Mouse (Mus musculus): ENCODE results near the gene St6gal2. TPM values are rescaled to one million over a fixed set of nuclear protein-coding genes. Genes with fewer than 3 reads are reported as not detected.

The St6gal2 gene
- polyA plus RNA-seq, 1 experiment from 2014 or later: 0.16 TPM

GRCm38 (mm10) chr17:55460187-55460586 is 15.0 kb downstream of the St6gal2 start:
- Histone ChIP-seq H3K4me2 (ENCODE audit: low read length) (no peak overlapping the region), H3K27ac (replicated peaks in 1 of 2; ENCODE audit: control insufficient read depth in 1 of 2, insufficient read depth in 1 of 2, low read depth in 2 of 2, low read length in 2 of 2) (no peak overlapping the region), H3K4me1 (ENCODE audit: control insufficient read depth in 2 of 2, insufficient read depth in 2 of 2, low read length in 2 of 2) (no peaks in the 10 kb centered on the region), H3K4me3 (ENCODE audit: control insufficient read depth in 1 of 2, insufficient read depth in 1 of 2, low read depth in 1 of 2, low read length in 2 of 2) (no peak overlapping the region), H3K36me3 (ENCODE audit: control insufficient read depth, insufficient read depth, low read length) (no peaks in the 10 kb centered on the region), H3K27me3 (ENCODE audit: control insufficient read depth, insufficient read depth, low read length) (no peaks in the 10 kb centered on the region), H3K9ac (ENCODE audit: low read length) (no peak overlapping the region), H3K9me3 (ENCODE audit: control insufficient read depth, low read length) (no peaks in the 10 kb centered on the region)
- 50% methylated on average over 1 of the region's 1 CpGs for WGBS
- no peak for ATAC-seq (ENCODE audit: insufficient number of reproducible peaks, insufficient read depth, low FRiP score, low read depth)

- Histone ChIP-seq H3K4me1 (ENCODE audit: control insufficient read depth in 2 of 2, insufficient read depth in 2 of 2, low read length in 2 of 2) (no peaks in the 10 kb centered on the region), H3K9ac (ENCODE audit: low read length) (no peak overlapping the region), H3K4me3 (ENCODE audit: control insufficient read depth in 1 of 2, insufficient read depth in 1 of 2, low read depth in 1 of 2, low read length in 2 of 2) (no peak overlapping the region), H3K27ac (replicated peaks in 1 of 2; ENCODE audit: control insufficient read depth in 1 of 2, insufficient read depth in 1 of 2, low read depth in 2 of 2, low read length in 2 of 2) (no peak overlapping the region), H3K9me3 (ENCODE audit: control insufficient read depth, low read length) (no peaks in the 10 kb centered on the region), H3K27me3 (ENCODE audit: control insufficient read depth, insufficient read depth, low read length) (no peaks in the 10 kb centered on the region), H3K36me3 (ENCODE audit: control insufficient read depth, insufficient read depth, low read length) (no peaks in the 10 kb centered on the region), H3K4me2 (ENCODE audit: low read length) (no peak overlapping the region)
- no peak for ATAC-seq (ENCODE audit: insufficient number of reproducible peaks, insufficient read depth, low FRiP score, low read depth)
- WGBS: 66% methylated on average over 3 of the region's 3 CpGs
Measured at GRCm38 (mm10) chr17:55467579-55467978, 22.4 kb downstream of the St6gal2 start.

- no peak for ATAC-seq (ENCODE audit: insufficient number of reproducible peaks, insufficient read depth, low FRiP score, low read depth)
- no peaks in the 10 kb centered on the region for H3K36me3 ChIP-seq (ENCODE audit: control insufficient read depth, insufficient read depth, low read length)
- no peaks in the 10 kb centered on the region for H3K27me3 ChIP-seq (ENCODE audit: control insufficient read depth, insufficient read depth, low read length)
- H3K4me2 ChIP-seq (ENCODE audit: low read length): no peak overlapping the region
- no peak overlapping the region for H3K9ac ChIP-seq (ENCODE audit: low read length)
- no peak overlapping the region for H3K4me3 ChIP-seq (ENCODE audit: control insufficient read depth in 1 of 2, insufficient read depth in 1 of 2, low read depth in 1 of 2, low read length in 2 of 2)
- no peak overlapping the region for H3K27ac ChIP-seq (replicated peaks in 1 of 2; ENCODE audit: control insufficient read depth in 1 of 2, insufficient read depth in 1 of 2, low read depth in 2 of 2, low read length in 2 of 2)
- H3K4me1 ChIP-seq (ENCODE audit: control insufficient read depth in 2 of 2, insufficient read depth in 2 of 2, low read length in 2 of 2): no peaks in the 10 kb centered on the region
- H3K9me3 ChIP-seq (ENCODE audit: control insufficient read depth, low read length): no peaks in the 10 kb centered on the region
Measured at GRCm38 (mm10) chr17:55468963-55469362, 23.8 kb downstream of the St6gal2 start.

GRCm38 (mm10) chr17:55475974-55476373 is 30.8 kb downstream of the St6gal2 start:
- Histone ChIP-seq H3K4me1 (ENCODE audit: control insufficient read depth in 2 of 2, insufficient read depth in 2 of 2, low read length in 2 of 2) (no peaks in the 10 kb centered on the region), H3K4me3 (ENCODE audit: control insufficient read depth in 1 of 2, insufficient read depth in 1 of 2, low read depth in 1 of 2, low read length in 2 of 2) (no peak overlapping the region), H3K27ac (replicated peaks in 1 of 2; ENCODE audit: control insufficient read depth in 1 of 2, insufficient read depth in 1 of 2, low read depth in 2 of 2, low read length in 2 of 2) (no peak overlapping the region), H3K27me3 (ENCODE audit: control insufficient read depth, insufficient read depth, low read length) (no peaks in the 10 kb centered on the region), H3K36me3 (ENCODE audit: control insufficient read depth, insufficient read depth, low read length) (no peaks in the 10 kb centered on the region), H3K4me2 (ENCODE audit: low read length) (no peak overlapping the region), H3K9me3 (ENCODE audit: control insufficient read depth, low read length) (no peaks in the 10 kb centered on the region), H3K9ac (ENCODE audit: low read length) (no peak overlapping the region)
- 57% methylated on average over 4 of the region's 4 CpGs for WGBS
- no peak for ATAC-seq (ENCODE audit: insufficient number of reproducible peaks, insufficient read depth, low FRiP score, low read depth)

GRCm38 (mm10) chr17:55477361-55477760 is 32.2 kb downstream of the St6gal2 start:
- H3K4me3 ChIP-seq (ENCODE audit: control insufficient read depth in 1 of 2, insufficient read depth in 1 of 2, low read depth in 1 of 2, low read length in 2 of 2): no peak overlapping the region
- H3K9me3 ChIP-seq (ENCODE audit: control insufficient read depth, low read length): no peaks in the 10 kb centered on the region
- no peak for ATAC-seq (ENCODE audit: insufficient number of reproducible peaks, insufficient read depth, low FRiP score, low read depth)
- no peak overlapping the region for H3K27ac ChIP-seq (replicated peaks in 1 of 2; ENCODE audit: control insufficient read depth in 1 of 2, insufficient read depth in 1 of 2, low read depth in 2 of 2, low read length in 2 of 2)
- H3K4me2 ChIP-seq (ENCODE audit: low read length): no peak overlapping the region
- H3K36me3 ChIP-seq (ENCODE audit: control insufficient read depth, insufficient read depth, low read length): no peaks in the 10 kb centered on the region
- no peaks in the 10 kb centered on the region for H3K4me1 ChIP-seq (ENCODE audit: control insufficient read depth in 2 of 2, insufficient read depth in 2 of 2, low read length in 2 of 2)
- no peak overlapping the region for H3K9ac ChIP-seq (ENCODE audit: low read length)
- H3K27me3 ChIP-seq (ENCODE audit: control insufficient read depth, insufficient read depth, low read length): no peaks in the 10 kb centered on the region

GRCm38 (mm10) chr17:55479367-55479766 is 34.2 kb downstream of the St6gal2 start:
- no peaks in the 10 kb centered on the region for H3K36me3 ChIP-seq (ENCODE audit: control insufficient read depth, insufficient read depth, low read length)
- no peak overlapping the region for H3K27ac ChIP-seq (replicated peaks in 1 of 2; ENCODE audit: control insufficient read depth in 1 of 2, insufficient read depth in 1 of 2, low read depth in 2 of 2, low read length in 2 of 2)
- H3K9me3 ChIP-seq (ENCODE audit: control insufficient read depth, low read length): no peaks in the 10 kb centered on the region
- WGBS: 79% methylated on average over 7 of the region's 7 CpGs
- no peak overlapping the region for H3K4me3 ChIP-seq (ENCODE audit: control insufficient read depth in 1 of 2, insufficient read depth in 1 of 2, low read depth in 1 of 2, low read length in 2 of 2)
- H3K4me1 ChIP-seq (ENCODE audit: control insufficient read depth in 2 of 2, insufficient read depth in 2 of 2, low read length in 2 of 2): no peaks in the 10 kb centered on the region
- H3K4me2 ChIP-seq (ENCODE audit: low read length): no peak overlapping the region
- H3K9ac ChIP-seq (ENCODE audit: low read length): no peak overlapping the region
- no peaks in the 10 kb centered on the region for H3K27me3 ChIP-seq (ENCODE audit: control insufficient read depth, insufficient read depth, low read length)
- no peak for ATAC-seq (ENCODE audit: insufficient number of reproducible peaks, insufficient read depth, low FRiP score, low read depth)

- Histone ChIP-seq H3K27me3 (ENCODE audit: control insufficient read depth, insufficient read depth, low read length) (no peaks in the 10 kb centered on the region), H3K4me3 (ENCODE audit: control insufficient read depth in 1 of 2, insufficient read depth in 1 of 2, low read depth in 1 of 2, low read length in 2 of 2) (no peak overlapping the region), H3K4me1 (ENCODE audit: control insufficient read depth in 2 of 2, insufficient read depth in 2 of 2, low read length in 2 of 2) (no peaks in the 10 kb centered on the region), H3K4me2 (ENCODE audit: low read length) (no peak overlapping the region), H3K9ac (ENCODE audit: low read length) (no peak overlapping the region), H3K36me3 (ENCODE audit: control insufficient read depth, insufficient read depth, low read length) (no peaks in the 10 kb centered on the region), H3K9me3 (ENCODE audit: control insufficient read depth, low read length) (no peaks in the 10 kb centered on the region), H3K27ac (replicated peaks in 1 of 2; ENCODE audit: control insufficient read depth in 1 of 2, insufficient read depth in 1 of 2, low read depth in 2 of 2, low read length in 2 of 2) (no peak overlapping the region)
- no peak for ATAC-seq (ENCODE audit: insufficient number of reproducible peaks, insufficient read depth, low FRiP score, low read depth)
- 78% methylated on average over 7 of the region's 7 CpGs for WGBS
Measured at GRCm38 (mm10) chr17:55484108-55484870, 39.1 kb downstream of the St6gal2 start.

GRCm38 (mm10) chr17:55531872-55532271 is 86.7 kb downstream of the St6gal2 start:
- Histone ChIP-seq H3K4me2 (ENCODE audit: low read length) (no peak overlapping the region), H3K9me3 (ENCODE audit: control insufficient read depth, low read length) (0 out of 2 replicates have a peak, but pooled peaks cover 3% of the 10 kb centered on the region), H3K36me3 (ENCODE audit: control insufficient read depth, insufficient read depth, low read length) (no peaks in the 10 kb centered on the region), H3K27ac (replicated peaks in 1 of 2; ENCODE audit: control insufficient read depth in 1 of 2, insufficient read depth in 1 of 2, low read depth in 2 of 2, low read length in 2 of 2) (no peak overlapping the region), H3K4me3 (ENCODE audit: control insufficient read depth in 1 of 2, insufficient read depth in 1 of 2, low read depth in 1 of 2, low read length in 2 of 2) (no peak overlapping the region), H3K4me1 (ENCODE audit: control insufficient read depth in 2 of 2, insufficient read depth in 2 of 2, low read length in 2 of 2) (no peaks in the 10 kb centered on the region), H3K9ac (ENCODE audit: low read length) (no peak overlapping the region), H3K27me3 (ENCODE audit: control insufficient read depth, insufficient read depth, low read length) (no peaks in the 10 kb centered on the region)
- ATAC-seq (ENCODE audit: insufficient number of reproducible peaks, insufficient read depth, low FRiP score, low read depth): no peak
- 84% methylated on average over 7 of the region's 7 CpGs for WGBS
